Comparison of ENCODE assay signal across 9 mouse cellular contexts in the genomic region with DNA sequence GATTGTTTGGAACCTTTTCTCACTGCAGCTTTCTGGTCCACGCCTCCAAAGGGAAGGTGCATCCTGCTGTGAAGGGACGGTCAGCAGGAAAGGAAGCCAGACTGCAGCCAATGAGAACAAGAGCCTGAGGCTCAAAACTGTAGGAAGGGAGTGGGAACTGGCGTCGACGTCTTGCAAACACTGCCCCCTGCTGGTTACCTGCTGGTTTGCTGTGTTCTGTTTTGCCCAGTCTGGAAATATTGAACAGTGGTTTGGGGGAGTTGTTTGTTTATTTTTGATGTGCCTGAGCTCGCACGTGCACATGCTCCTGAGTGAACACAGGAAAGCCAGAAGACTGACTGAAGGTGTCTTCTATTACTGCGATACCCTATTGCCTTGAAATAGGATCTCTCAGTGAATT. TPM values are rescaled to one million over a fixed set of nuclear protein-coding genes. Genes with fewer than 3 reads are reported as not detected.
A peak's percentile ranks its signal among the peaks of the same experiment; 100 is the strongest.
DNase-seq lines count a peak whose midpoint lies in the region; ATAC-seq and TF ChIP-seq lines count a peak whose summit lies in the region.
"Had no signal": no experiment of that assay in that cellular context is flagged by ENCODE, and none has a peak within 500 bp of the region (broad histone marks: within the 10 kb centered on the region; RNA-seq: fewer than 3 reads in every experiment).

No protein-coding gene starts in this region.

- H3K4me1 ChIP-seq in ES-E14 (ENCODE audit: control insufficient read depth in 2 of 2, insufficient read depth in 2 of 2, low read length in 2 of 2, poor library complexity in 1 of 2): no peaks in the 10 kb centered on the region
- no peaks in the 10 kb centered on the region for H3K4me1 ChIP-seq in forebrain, embryonic 16.5 days (replicated peaks; ENCODE audit: control insufficient read depth, insufficient read depth, low read length)
- H3K4me1 ChIP-seq in hindbrain, embryonic 15.5 days (replicated peaks): no peaks in the 10 kb centered on the region; the same call in 1 of the 2 replicates
- peaks cover 17% of the 10 kb centered on the region for H3K4me1 ChIP-seq in megakaryocyte, embryonic 14.5 days

- no peak overlapping the region for H3K27ac ChIP-seq in ES-E14 (ENCODE audit: insufficient read depth, low read depth, low read length, poor library complexity, severe bottlenecking)
- no peak overlapping the region for H3K27ac ChIP-seq in forebrain, embryonic 16.5 days (ENCODE audit: low read length)
- H3K27ac ChIP-seq in hindbrain, embryonic 15.5 days (replicated peaks): no peak overlapping the region
- H3K27ac ChIP-seq: limb, embryonic 12.5 days had no signal

- DNase-seq in ES-E14 (ENCODE audit: low read depth, low spot score): peak; percentile 62
- peak; percentile 40 for DNase-seq in c-Kit-positive CD71-positive TER-119-positive erythroid progenitor cells, embryonic 14.5 days (ENCODE audit: low spot score)
- DNase-seq in layer of hippocampus, postnatal 25 days (ENCODE audit: extremely low spot score in 1 of 2, low spot score in 1 of 2): peak; percentile 76 to 94
- DNase-seq in right cerebral cortex, postnatal 10 days (ENCODE audit: low spot score in 2 of 2): peak; percentile 70 to 80
- DNase-seq in urinary bladder, postnatal 10 days (ENCODE audit: low spot score): peak; percentile 49

- no peaks in the 10 kb centered on the region for H3K36me3 ChIP-seq in ES-E14 (ENCODE audit: control insufficient read depth, insufficient read depth, low read length, poor library complexity, severe bottlenecking)
- no peaks in the 10 kb centered on the region for H3K36me3 ChIP-seq in forebrain, embryonic 16.5 days (ENCODE audit: control insufficient read depth, insufficient read depth)
- H3K36me3 ChIP-seq in hindbrain, embryonic 15.5 days: no peaks in the 10 kb centered on the region
- H3K36me3 ChIP-seq in megakaryocyte, embryonic 14.5 days (replicated peaks; ENCODE audit: low read length): no peaks in the 10 kb centered on the region
- H3K36me3 ChIP-seq: limb, embryonic 12.5 days had no signal

- no peak overlapping the region for H3K4me3 ChIP-seq in ES-E14 (ENCODE audit: insufficient read depth in 1 of 2, low read depth in 1 of 2, low read length in 2 of 2, poor library complexity in 1 of 2, severe bottlenecking in 1 of 2)
- H3K4me3 ChIP-seq in forebrain, embryonic 16.5 days (replicated peaks; ENCODE audit: low read length): no peak overlapping the region
- no peak overlapping the region for H3K4me3 ChIP-seq in hindbrain, embryonic 15.5 days
- H3K4me3 ChIP-seq in megakaryocyte, embryonic 14.5 days (replicated peaks): peak overlapping the region; percentile 53
- H3K4me3 ChIP-seq: limb, embryonic 12.5 days had no signal

- in situ Hi-C loops in ES-E14 (cut with MboI; ENCODE audit: low sequenced_read_pairs in 2 of 2, unreplicated experiment in 2 of 2): no loop called here

- H3K27me3 ChIP-seq in forebrain, embryonic 16.5 days (replicated peaks; ENCODE audit: control insufficient read depth, insufficient read depth, low read length): no peaks in the 10 kb centered on the region
- no peaks in the 10 kb centered on the region for H3K27me3 ChIP-seq in hindbrain, embryonic 15.5 days
- H3K27me3 ChIP-seq in megakaryocyte, embryonic 14.5 days (replicated peaks): no peaks in the 10 kb centered on the region
- H3K27me3 ChIP-seq: limb, embryonic 12.5 days had no signal

- H3K4me2 ChIP-seq in forebrain, embryonic 16.5 days (ENCODE audit: low read length): no peak overlapping the region
- no peak overlapping the region for H3K4me2 ChIP-seq in hindbrain, embryonic 15.5 days
- H3K4me2 ChIP-seq: limb, embryonic 12.5 days had no signal

- 9% methylated on average over 8 of the region's 8 CpGs for WGBS in forebrain, embryonic 16.5 days
- 10% methylated on average over 8 of the region's 8 CpGs for WGBS in hindbrain, embryonic 15.5 days

- peak; percentile 58; the same call in 1 of the 2 replicates for ATAC-seq in forebrain, embryonic 16.5 days
- ATAC-seq in hindbrain, embryonic 15.5 days (ENCODE audit: low FRiP score, low read depth): peak; percentile 79

- H3K9me3 ChIP-seq in ES-E14 (ENCODE audit: control insufficient read depth, insufficient read depth, low read depth, low read length): no peaks in the 10 kb centered on the region
- H3K9me3 ChIP-seq in forebrain, embryonic 16.5 days (ENCODE audit: control insufficient read depth, low read length): no peaks in the 10 kb centered on the region
- no peaks in the 10 kb centered on the region for H3K9me3 ChIP-seq in hindbrain, embryonic 15.5 days
- peaks cover 10% of the 10 kb centered on the region for H3K9me3 ChIP-seq in megakaryocyte, embryonic 14.5 days
- H3K9me3 ChIP-seq: limb, embryonic 12.5 days had no signal

- H3K9ac ChIP-seq in ES-E14 (ENCODE audit: insufficient read depth, low read depth, low read length, poor library complexity, severe bottlenecking): no peak overlapping the region
- no peak overlapping the region for H3K9ac ChIP-seq in forebrain, embryonic 16.5 days (replicated peaks; ENCODE audit: low read depth, low read length)
- H3K9ac ChIP-seq in hindbrain, embryonic 15.5 days: no peak overlapping the region
- H3K9ac ChIP-seq: limb, embryonic 12.5 days had no signal

TF ChIP-seq in ES-E14, 5 proteins besides CTCF, POLR2A, EP300 and RAD21:
- no peak for TF ChIP-seq HCFC1 (IDR thresholded peaks at IDR 0.05; ENCODE audit: borderline replicate concordance, insufficient read depth, low read length)
- TF ChIP-seq ZC3H11A (IDR thresholded peaks at IDR 0.05; ENCODE audit: borderline replicate concordance, low read depth, low read length): peak; percentile 59; the same call in 1 of the 2 replicates

RNA-seq across cellular contexts. Expression of gene Gimap3, which starts 1.4 kb away (rescaled TPM):
- 0.09 TPM in 1 of 2 replicates, not detected in the other for total RNA-seq in ES-E14 (2012; rRNA removed)
- polyA plus RNA-seq in forebrain, embryonic 16.5 days (2015; fragmentation: Nextera tagmentation; extraction: Ambion mirVana): not detected in 2 replicates
- polyA plus RNA-seq in hindbrain, embryonic 15.5 days (2015; fragmentation: Nextera tagmentation; extraction: Ambion mirVana): not detected in 2 replicates
- not detected for total RNA-seq in layer of hippocampus, postnatal 25 days (2021)
- 2.3 TPM in 1 of 2 replicates, not detected in the other for polyA plus RNA-seq in megakaryocyte, embryonic 14.5 days (2012; ENCODE audit: insufficient read depth, low replicate concordance)
- polyA plus RNA-seq: limb, embryonic 12.5 days had no signal

RNA-seq across cellular contexts. Expression of gene Gimap5, which starts 26.0 kb away (rescaled TPM):
- 0.31 TPM in 1 of 2 replicates, not detected in the other for total RNA-seq in ES-E14 (2012; rRNA removed)
- polyA plus RNA-seq in forebrain, embryonic 16.5 days (2015; fragmentation: Nextera tagmentation; extraction: Ambion mirVana): 0.77 and 1.4 TPM in 2 replicates
- polyA plus RNA-seq in hindbrain, embryonic 15.5 days (2015; fragmentation: Nextera tagmentation; extraction: Ambion mirVana): 1.2 and 2.3 TPM in 2 replicates
- total RNA-seq in layer of hippocampus, postnatal 25 days (2021): 1 to 10 TPM in 1 of 2 experiments, under 1 TPM in 1; 0.71 to 1.0 TPM
- 12.5 and 21.4 TPM in 2 replicates for polyA plus RNA-seq in megakaryocyte, embryonic 14.5 days (2012; ENCODE audit: insufficient read depth, low replicate concordance)

RNA-seq across cellular contexts. Expression of gene Gimap1, which starts 33.2 kb away (rescaled TPM):
- 0.58 TPM in 1 of 2 replicates, not detected in the other for total RNA-seq in ES-E14 (2012; rRNA removed)
- 4.0 and 5.5 TPM in 2 replicates for polyA plus RNA-seq in forebrain, embryonic 16.5 days (2015; fragmentation: Nextera tagmentation; extraction: Ambion mirVana)
- 6.5 and 6.7 TPM in 2 replicates for polyA plus RNA-seq in hindbrain, embryonic 15.5 days (2015; fragmentation: Nextera tagmentation; extraction: Ambion mirVana)
- 1 to 10 TPM; 2.0 to 2.6 TPM for total RNA-seq in layer of hippocampus, postnatal 25 days (2021)
- polyA plus RNA-seq in megakaryocyte, embryonic 14.5 days (2012; ENCODE audit: insufficient read depth, low replicate concordance): 18.4 and 38.1 TPM in 2 replicates

RNA-seq across cellular contexts. Expression of gene Gimap7, which starts 53.6 kb away (rescaled TPM):
- total RNA-seq in ES-E14 (2012; rRNA removed): not detected in 2 replicates
- polyA plus RNA-seq in forebrain, embryonic 16.5 days (2015; fragmentation: Nextera tagmentation; extraction: Ambion mirVana): not detected in 2 replicates
- not detected in 2 replicates for polyA plus RNA-seq in hindbrain, embryonic 15.5 days (2015; fragmentation: Nextera tagmentation; extraction: Ambion mirVana)
- not detected for total RNA-seq in layer of hippocampus, postnatal 25 days (2021)
- polyA plus RNA-seq in megakaryocyte, embryonic 14.5 days (2012; ENCODE audit: insufficient read depth, low replicate concordance): not detected in 2 replicates
- polyA plus RNA-seq: limb, embryonic 12.5 days had no signal

RNA-seq across cellular contexts. Expression of gene Gm28053, which starts 53.6 kb away (rescaled TPM):
- not detected in 2 replicates for total RNA-seq in ES-E14 (2012; rRNA removed)
- polyA plus RNA-seq in forebrain, embryonic 16.5 days (2015; fragmentation: Nextera tagmentation; extraction: Ambion mirVana): 1.1 TPM in 1 of 2 replicates, not detected in the other
- 0.66 and 1.1 TPM in 2 replicates for polyA plus RNA-seq in hindbrain, embryonic 15.5 days (2015; fragmentation: Nextera tagmentation; extraction: Ambion mirVana)
- 1 to 10 TPM in 1 of 2 experiments, not detected in 1; 1.1 TPM for total RNA-seq in layer of hippocampus, postnatal 25 days (2021)
- polyA plus RNA-seq in megakaryocyte, embryonic 14.5 days (2012; ENCODE audit: insufficient read depth, low replicate concordance): not detected in 2 replicates
